In genomic region chr19:24692691-24693090, GRCm38 (mm10) we compare ENCODE assay signal across 13 mouse cellular contexts. TPM values are rescaled to one million over a fixed set of nuclear protein-coding genes. Genes with fewer than 3 reads are reported as not detected.
"Had no signal": no experiment of that assay in that cellular context is flagged by ENCODE, and none has a peak within 500 bp of the region (broad histone marks: within the 10 kb centered on the region; RNA-seq: fewer than 3 reads in every experiment).

No protein-coding gene starts in this region.

- DNase-seq: retina, postnatal 1 day; right cerebral cortex, adult 18-20 months; right cerebral cortex, postnatal 14 days; right cerebral cortex, postnatal 25 days; right cerebral cortex, postnatal 4 days; spleen, adult 18-20 months; thymus, adult 18-20 months; thymus, adult 2 months; thymus, postnatal 14 days; thymus, postnatal 25 days; thymus, postnatal 36 days; thymus, postnatal 4 days had no signal

RNA-seq across cellular contexts. Expression of gene Tmem252, which starts 18.9 kb away (rescaled TPM):
- total RNA-seq: neutrophil, adult 5-6 weeks had no signal
